Mouse (Mus musculus): ENCODE results near the gene Gfod1. TPM values are rescaled to one million over a fixed set of nuclear protein-coding genes. Genes with fewer than 3 reads are reported as not detected.

Gfod1 gene
- polyA plus RNA-seq, 1 experiment from 2014 or later, result 0.50 TPM

- Histone ChIP-seq H3K27ac (replicated peaks; ENCODE audit: low read depth, low read length) (no peak overlapping the region), H3K36me3 (replicated peaks; ENCODE audit: control insufficient read depth, insufficient read depth, low read depth, low read length) (no peaks in the 10 kb centered on the region), H3K27me3 (ENCODE audit: control insufficient read depth, insufficient read depth, low read length) (no peaks in the 10 kb centered on the region), H3K9me3 (replicated peaks; ENCODE audit: control insufficient read depth, low read length) (no peaks in the 10 kb centered on the region), H3K4me1 (ENCODE audit: control insufficient read depth, insufficient read depth, low read length) (no peaks in the 10 kb centered on the region), H3K4me3 (ENCODE audit: low read depth, low read length) (no peak overlapping the region), H3K9ac (replicated peaks; ENCODE audit: low read length) (no peak overlapping the region), H3K4me2 (ENCODE audit: low read depth, low read length) (no peak overlapping the region)
- ATAC-seq (replicated peaks; ENCODE audit: insufficient number of reproducible peaks, low FRiP score, low TSS enrichment, low read depth), result no peak
- 43% methylated on average over 5 of the region's 5 CpGs for WGBS
- DNase-seq (ENCODE audit: low spot score), result no peak
Measured at GRCm38 (mm10) chr13:43253526-43253925, 50.4 kb downstream of the Gfod1 start.

GRCm38 (mm10) chr13:43252105-43252790, 51.7 kb downstream of the Gfod1 start:
- H3K27ac ChIP-seq (replicated peaks; ENCODE audit: low read depth, low read length), result no peak overlapping the region
- H3K4me3 ChIP-seq (ENCODE audit: low read depth, low read length), result no peak overlapping the region
- H3K4me1 ChIP-seq (ENCODE audit: control insufficient read depth, insufficient read depth, low read length), result no peaks in the 10 kb centered on the region
- DNase-seq (ENCODE audit: low spot score), result no peak
- no peaks in the 10 kb centered on the region for H3K36me3 ChIP-seq (replicated peaks; ENCODE audit: control insufficient read depth, insufficient read depth, low read depth, low read length)
- no peaks in the 10 kb centered on the region for H3K9me3 ChIP-seq (replicated peaks; ENCODE audit: control insufficient read depth, low read length)
- H3K27me3 ChIP-seq (ENCODE audit: control insufficient read depth, insufficient read depth, low read length), result no peaks in the 10 kb centered on the region
- no peak overlapping the region for H3K4me2 ChIP-seq (ENCODE audit: low read depth, low read length)
- no peak overlapping the region for H3K9ac ChIP-seq (replicated peaks; ENCODE audit: low read length)
- ATAC-seq (replicated peaks; ENCODE audit: insufficient number of reproducible peaks, low FRiP score, low TSS enrichment, low read depth), result no peak
- WGBS, result 78% methylated on average over 8 of the region's 8 CpGs

- no peaks in the 10 kb centered on the region for H3K4me1 ChIP-seq (ENCODE audit: control insufficient read depth, insufficient read depth, low read length)
- H3K9ac ChIP-seq (replicated peaks; ENCODE audit: low read length), result no peak overlapping the region
- no peak overlapping the region for H3K27ac ChIP-seq (replicated peaks; ENCODE audit: low read depth, low read length)
- WGBS, result 89% methylated on average over 12 of the region's 12 CpGs
- DNase-seq (ENCODE audit: low spot score) (no peak), ATAC-seq (replicated peaks; ENCODE audit: insufficient number of reproducible peaks, low FRiP score, low TSS enrichment, low read depth) (no peak)
- no peak overlapping the region for H3K4me2 ChIP-seq (ENCODE audit: low read depth, low read length)
- H3K27me3 ChIP-seq (ENCODE audit: control insufficient read depth, insufficient read depth, low read length), result no peaks in the 10 kb centered on the region
- no peak overlapping the region for H3K4me3 ChIP-seq (ENCODE audit: low read depth, low read length)
- no peaks in the 10 kb centered on the region for H3K9me3 ChIP-seq (replicated peaks; ENCODE audit: control insufficient read depth, low read length)
- H3K36me3 ChIP-seq (replicated peaks; ENCODE audit: control insufficient read depth, insufficient read depth, low read depth, low read length), result no peaks in the 10 kb centered on the region
Measured at GRCm38 (mm10) chr13:43251391-43251790, 52.6 kb downstream of the Gfod1 start.

GRCm38 (mm10) chr13:43250653-43251052, 53.3 kb downstream of the Gfod1 start:
- H3K9me3 ChIP-seq (replicated peaks; ENCODE audit: control insufficient read depth, low read length), result no peaks in the 10 kb centered on the region
- no peak overlapping the region for H3K9ac ChIP-seq (replicated peaks; ENCODE audit: low read length)
- no peak for ATAC-seq (replicated peaks; ENCODE audit: insufficient number of reproducible peaks, low FRiP score, low TSS enrichment, low read depth)
- 88% methylated on average over 6 of the region's 6 CpGs for WGBS
- H3K4me2 ChIP-seq (ENCODE audit: low read depth, low read length), result no peak overlapping the region
- no peak overlapping the region for H3K4me3 ChIP-seq (ENCODE audit: low read depth, low read length)
- no peak for DNase-seq (ENCODE audit: low spot score)
- no peaks in the 10 kb centered on the region for H3K4me1 ChIP-seq (ENCODE audit: control insufficient read depth, insufficient read depth, low read length)
- H3K36me3 ChIP-seq (replicated peaks; ENCODE audit: control insufficient read depth, insufficient read depth, low read depth, low read length), result no peaks in the 10 kb centered on the region
- no peak overlapping the region for H3K27ac ChIP-seq (replicated peaks; ENCODE audit: low read depth, low read length)
- no peaks in the 10 kb centered on the region for H3K27me3 ChIP-seq (ENCODE audit: control insufficient read depth, insufficient read depth, low read length)

GRCm38 (mm10) chr13:43250106-43250505, 53.9 kb downstream of the Gfod1 start:
- no peak overlapping the region for H3K27ac ChIP-seq (replicated peaks; ENCODE audit: low read depth, low read length)
- ATAC-seq (replicated peaks; ENCODE audit: insufficient number of reproducible peaks, low FRiP score, low TSS enrichment, low read depth) (no peak), DNase-seq (ENCODE audit: low spot score) (no peak)
- H3K9ac ChIP-seq (replicated peaks; ENCODE audit: low read length), result no peak overlapping the region
- H3K9me3 ChIP-seq (replicated peaks; ENCODE audit: control insufficient read depth, low read length), result no peaks in the 10 kb centered on the region
- WGBS, result 77% methylated on average over 9 of the region's 9 CpGs
- no peaks in the 10 kb centered on the region for H3K4me1 ChIP-seq (ENCODE audit: control insufficient read depth, insufficient read depth, low read length)
- no peaks in the 10 kb centered on the region for H3K36me3 ChIP-seq (replicated peaks; ENCODE audit: control insufficient read depth, insufficient read depth, low read depth, low read length)
- H3K4me3 ChIP-seq (ENCODE audit: low read depth, low read length), result no peak overlapping the region
- no peak overlapping the region for H3K4me2 ChIP-seq (ENCODE audit: low read depth, low read length)
- H3K27me3 ChIP-seq (ENCODE audit: control insufficient read depth, insufficient read depth, low read length), result no peaks in the 10 kb centered on the region

GRCm38 (mm10) chr13:43248381-43248780, 55.6 kb downstream of the Gfod1 start:
- H3K4me2 ChIP-seq (ENCODE audit: low read depth, low read length), result no peak overlapping the region
- no peak overlapping the region for H3K27ac ChIP-seq (replicated peaks; ENCODE audit: low read depth, low read length)
- DNase-seq (ENCODE audit: low spot score), result no peak
- no peaks in the 10 kb centered on the region for H3K36me3 ChIP-seq (replicated peaks; ENCODE audit: control insufficient read depth, insufficient read depth, low read depth, low read length)
- H3K4me3 ChIP-seq (ENCODE audit: low read depth, low read length), result no peak overlapping the region
- 94% methylated on average over 6 of the region's 6 CpGs for WGBS
- no peaks in the 10 kb centered on the region for H3K4me1 ChIP-seq (ENCODE audit: control insufficient read depth, insufficient read depth, low read length)
- no peak overlapping the region for H3K9ac ChIP-seq (replicated peaks; ENCODE audit: low read length)
- no peaks in the 10 kb centered on the region for H3K27me3 ChIP-seq (ENCODE audit: control insufficient read depth, insufficient read depth, low read length)
- H3K9me3 ChIP-seq (replicated peaks; ENCODE audit: control insufficient read depth, low read length), result no peaks in the 10 kb centered on the region
- ATAC-seq (replicated peaks; ENCODE audit: insufficient number of reproducible peaks, low FRiP score, low TSS enrichment, low read depth), result no peak

GRCm38 (mm10) chr13:43246876-43247275, 57.1 kb downstream of the Gfod1 start:
- ATAC-seq (replicated peaks; ENCODE audit: insufficient number of reproducible peaks, low FRiP score, low TSS enrichment, low read depth), result no peak
- H3K4me3 ChIP-seq (ENCODE audit: low read depth, low read length), result no peak overlapping the region
- no peaks in the 10 kb centered on the region for H3K27me3 ChIP-seq (ENCODE audit: control insufficient read depth, insufficient read depth, low read length)
- H3K27ac ChIP-seq (replicated peaks; ENCODE audit: low read depth, low read length), result no peak overlapping the region
- WGBS, result 89% methylated on average over 4 of the region's 4 CpGs
- no peak overlapping the region for H3K4me2 ChIP-seq (ENCODE audit: low read depth, low read length)
- DNase-seq (ENCODE audit: low spot score), result no peak
- no peaks in the 10 kb centered on the region for H3K9me3 ChIP-seq (replicated peaks; ENCODE audit: control insufficient read depth, low read length)
- H3K9ac ChIP-seq (replicated peaks; ENCODE audit: low read length), result no peak overlapping the region
- H3K4me1 ChIP-seq (ENCODE audit: control insufficient read depth, insufficient read depth, low read length), result no peaks in the 10 kb centered on the region
- no peaks in the 10 kb centered on the region for H3K36me3 ChIP-seq (replicated peaks; ENCODE audit: control insufficient read depth, insufficient read depth, low read depth, low read length)

- H3K4me1 ChIP-seq (ENCODE audit: control insufficient read depth, insufficient read depth, low read length), result no peaks in the 10 kb centered on the region
- H3K4me2 ChIP-seq (ENCODE audit: low read depth, low read length), result no peak overlapping the region
- H3K27ac ChIP-seq (replicated peaks; ENCODE audit: low read depth, low read length), result peak overlapping the region; percentile 47; the same call in 1 of the 2 replicates
- 20% methylated on average over 7 of the region's 7 CpGs for WGBS
- H3K27me3 ChIP-seq (ENCODE audit: control insufficient read depth, insufficient read depth, low read length), result no peaks in the 10 kb centered on the region
- H3K9me3 ChIP-seq (replicated peaks; ENCODE audit: control insufficient read depth, low read length), result no peaks in the 10 kb centered on the region
- H3K36me3 ChIP-seq (replicated peaks; ENCODE audit: control insufficient read depth, insufficient read depth, low read depth, low read length), result no peaks in the 10 kb centered on the region
- no peak overlapping the region for H3K9ac ChIP-seq (replicated peaks; ENCODE audit: low read length)
- DNase-seq (ENCODE audit: low spot score) (peak; percentile 67), ATAC-seq (replicated peaks; ENCODE audit: insufficient number of reproducible peaks, low FRiP score, low TSS enrichment, low read depth) (no peak)
- H3K4me3 ChIP-seq (ENCODE audit: low read depth, low read length), result no peak overlapping the region
Measured at GRCm38 (mm10) chr13:43243793-43244192, 60.2 kb downstream of the Gfod1 start.

Data from embryonic facial prominence, embryonic 11.5 days (tissue).